Mouse (Mus musculus): ENCODE measurements around the gene Dsn1. TPM values are rescaled to one million over a fixed set of nuclear protein-coding genes. Genes with fewer than 3 reads are reported as not detected.

The Dsn1 gene
- polyA plus RNA-seq, 1 experiment, result 4.8 TPM

DNA sequence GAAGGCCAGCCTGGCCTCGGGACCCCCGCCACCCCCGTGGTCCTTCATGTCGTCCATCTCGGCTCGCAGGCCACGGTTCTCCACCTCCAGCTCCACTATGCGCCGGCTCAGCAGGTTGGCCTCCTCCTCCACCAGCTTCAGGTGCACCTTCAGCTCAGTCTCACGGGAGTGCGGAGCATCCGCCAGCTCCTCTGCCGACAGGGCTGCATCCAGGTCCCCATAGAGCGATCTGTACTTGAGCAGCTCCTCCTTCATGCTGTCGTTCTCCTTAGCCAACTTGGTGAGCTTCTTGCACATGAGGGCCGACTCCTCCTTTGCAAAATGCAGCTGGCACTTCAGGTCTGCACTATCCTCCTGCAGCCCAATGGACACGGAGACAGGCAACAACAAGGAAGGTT, 33.7 kb upstream of the Dsn1 start:
- Histone ChIP-seq H3K4me3 (no peak overlapping the region), H3K36me3 (ENCODE audit: control insufficient read depth, insufficient read depth) (peaks cover 23% of the 10 kb centered on the region), H3K79me2 (ENCODE audit: control insufficient read depth, insufficient read depth) (peaks cover 18% of the 10 kb centered on the region), H3K4me2 (ENCODE audit: low read depth) (no peak overlapping the region), H3ac (ENCODE audit: control insufficient read depth, insufficient read length) (no peak overlapping the region), H3K27me3 (ENCODE audit: control insufficient read depth, insufficient read depth, insufficient read length) (no peaks in the 10 kb centered on the region)
- TF ChIP-seq E2F4 (IDR thresholded peaks at IDR 0.05; ENCODE audit: insufficient read depth), result no peak
- TF ChIP-seq MYOG (IDR thresholded peaks at IDR 0.05; ENCODE audit: control insufficient read depth in 1 of 3, insufficient read depth in 1 of 3, insufficient read length in 2 of 3, low read depth in 2 of 3), result no peak
- TF ChIP-seq SRF (IDR thresholded peaks at IDR 0.05; ENCODE audit: control insufficient read depth, insufficient read length, low read depth), result no peak
- no peak for TF ChIP-seq CEBPB (IDR thresholded peaks at IDR 0.05; ENCODE audit: insufficient read depth, poor library complexity, severe bottlenecking)

DNA sequence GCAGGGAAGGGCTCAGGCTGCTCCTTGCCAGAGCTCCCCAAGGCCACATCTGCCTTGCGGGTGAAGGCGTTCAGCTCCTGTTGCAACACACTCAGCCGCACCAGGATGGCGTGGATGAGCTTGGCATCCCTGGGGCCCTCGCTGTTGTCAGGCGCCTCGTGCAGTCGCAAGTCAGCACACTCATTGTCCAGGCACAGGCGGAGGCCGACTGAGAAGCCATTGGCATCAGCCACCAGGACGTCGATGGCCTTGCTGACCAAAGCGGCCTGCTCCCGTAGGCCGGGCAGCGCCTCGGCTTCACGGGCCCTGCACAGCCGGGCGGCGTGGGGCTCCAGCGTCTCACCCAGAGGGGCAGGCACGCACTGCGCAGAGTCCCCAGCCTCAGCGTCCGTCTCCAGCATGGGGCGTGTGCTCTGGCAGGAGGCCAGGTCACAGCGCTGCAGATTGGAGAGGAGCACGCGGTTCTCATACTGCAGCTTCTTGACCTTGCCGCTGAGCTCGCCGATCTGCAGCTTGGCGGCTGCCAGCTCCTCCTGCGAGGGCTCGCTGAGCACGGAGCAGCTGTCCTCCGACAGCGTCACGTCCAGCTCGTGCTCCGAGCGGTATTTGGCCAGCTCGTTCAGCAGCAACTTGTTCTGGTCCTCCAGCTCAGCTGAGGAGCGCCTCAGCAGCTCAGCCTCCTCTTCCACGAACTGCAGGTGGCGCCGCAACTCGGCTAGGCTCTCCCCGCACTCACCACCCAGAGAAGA, 33.1 kb upstream of the Dsn1 start:
- TF ChIP-seq E2F4 (IDR thresholded peaks at IDR 0.05; ENCODE audit: insufficient read depth), result no peak
- TF ChIP-seq POLR2A (IDR thresholded peaks at IDR 0.05; ENCODE audit: insufficient read length, low read depth), result peak; percentile 25
- Histone ChIP-seq H3K36me3 (ENCODE audit: control insufficient read depth, insufficient read depth) (peaks cover 19% of the 10 kb centered on the region), H3K4me3 (no peak overlapping the region), H3K4me2 (ENCODE audit: low read depth) (no peak overlapping the region), H3K79me2 (ENCODE audit: control insufficient read depth, insufficient read depth) (peaks cover 12% of the 10 kb centered on the region), H3ac (ENCODE audit: control insufficient read depth, insufficient read length) (no peak overlapping the region), H3K27me3 (ENCODE audit: control insufficient read depth, insufficient read depth, insufficient read length) (no peaks in the 10 kb centered on the region)

DNA sequence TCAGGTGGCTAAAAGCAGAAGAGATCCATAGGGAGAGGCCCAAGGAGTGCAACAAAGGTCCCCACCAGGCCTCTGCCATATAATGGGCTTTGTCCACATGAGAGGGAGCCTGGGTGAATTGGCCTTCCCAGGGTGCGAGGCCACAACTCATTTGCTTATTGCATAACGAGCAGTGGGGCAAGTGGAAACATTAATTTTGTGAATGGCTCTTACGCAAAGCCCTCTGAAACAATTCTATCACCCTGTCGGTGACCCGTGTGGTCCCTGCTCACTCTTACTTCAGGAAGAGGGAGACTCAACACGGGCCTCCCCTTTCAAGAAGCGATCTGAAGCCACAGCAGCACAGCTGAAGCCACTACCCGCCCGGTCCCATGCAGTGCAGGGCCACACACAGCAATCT, 30.3 kb upstream of the Dsn1 start:
- TF ChIP-seq POLR2A (IDR thresholded peaks at IDR 0.05; ENCODE audit: insufficient read length, low read depth), result no peak
- no peak for TF ChIP-seq REST (IDR thresholded peaks at IDR 0.05; ENCODE audit: insufficient read depth, insufficient read length)
- Histone ChIP-seq H3K27me3 (ENCODE audit: control insufficient read depth, insufficient read depth, insufficient read length) (no peaks in the 10 kb centered on the region), H3K4me2 (ENCODE audit: low read depth) (no peak overlapping the region), H3K79me2 (ENCODE audit: control insufficient read depth, insufficient read depth) (peaks cover 5% of the 10 kb centered on the region), H3K36me3 (ENCODE audit: control insufficient read depth, insufficient read depth) (peaks cover 26% of the 10 kb centered on the region), H3ac (ENCODE audit: control insufficient read depth, insufficient read length) (no peak overlapping the region), H3K4me3 (no peak overlapping the region)

DNA sequence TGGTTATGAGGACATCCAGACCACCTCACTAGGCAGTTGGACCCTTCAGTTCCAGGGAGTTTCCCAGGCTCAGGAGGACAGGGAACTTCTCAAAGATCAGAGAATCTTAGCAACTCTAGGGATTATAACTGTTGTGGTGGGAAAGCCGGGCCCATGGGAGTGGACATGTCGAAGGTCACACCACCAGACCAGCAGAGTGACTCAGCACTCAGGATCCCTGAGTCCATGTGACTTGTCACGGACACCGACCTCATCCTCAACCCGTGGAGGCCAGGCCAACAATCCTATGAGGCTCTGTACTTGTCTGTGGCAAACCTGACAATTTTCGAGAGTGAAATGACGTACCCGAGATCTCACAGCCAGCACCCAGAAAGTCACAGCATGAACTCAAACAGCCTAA, 29.4 kb upstream of the Dsn1 start:
- H3ac ChIP-seq (ENCODE audit: control insufficient read depth, insufficient read length), result no peak overlapping the region
- H3K4me3 ChIP-seq, result no peak overlapping the region
- no peak overlapping the region for H3K4me2 ChIP-seq (ENCODE audit: low read depth)
- H3K79me2 ChIP-seq (ENCODE audit: control insufficient read depth, insufficient read depth), result peaks cover 5% of the 10 kb centered on the region
- TF ChIP-seq POLR2A (IDR thresholded peaks at IDR 0.05; ENCODE audit: insufficient read length, low read depth), result no peak
- TF ChIP-seq USF1 (IDR thresholded peaks at IDR 0.05; ENCODE audit: low read depth), result peak; percentile 7
- no peaks in the 10 kb centered on the region for H3K27me3 ChIP-seq (ENCODE audit: control insufficient read depth, insufficient read depth, insufficient read length)
- H3K36me3 ChIP-seq (ENCODE audit: control insufficient read depth, insufficient read depth), result peaks cover 26% of the 10 kb centered on the region

GRCm38 (mm10) chr2:157035371-157035770, 28.4 kb upstream of the Dsn1 start:
- peaks cover 5% of the 10 kb centered on the region for H3K79me2 ChIP-seq (ENCODE audit: control insufficient read depth, insufficient read depth)
- H3K27me3 ChIP-seq (ENCODE audit: control insufficient read depth, insufficient read depth, insufficient read length), result no peaks in the 10 kb centered on the region
- peaks cover 26% of the 10 kb centered on the region for H3K36me3 ChIP-seq (ENCODE audit: control insufficient read depth, insufficient read depth)
- TF ChIP-seq MAX (IDR thresholded peaks at IDR 0.05; ENCODE audit: low read depth) (no peak), REST (IDR thresholded peaks at IDR 0.05; ENCODE audit: insufficient read depth, insufficient read length) (no peak), E2F4 (IDR thresholded peaks at IDR 0.05; ENCODE audit: insufficient read depth) (no peak), MYOD1 (IDR thresholded peaks at IDR 0.05; ENCODE audit: control insufficient read depth in 1 of 3, insufficient read length in 2 of 3, low read depth in 2 of 3) (no peak), CEBPB (IDR thresholded peaks at IDR 0.05; ENCODE audit: insufficient read depth, poor library complexity, severe bottlenecking) (no peak), TCF12 (IDR thresholded peaks at IDR 0.05; ENCODE audit: insufficient read depth, poor library complexity, severe bottlenecking) (no peak), MYOG (IDR thresholded peaks at IDR 0.05; ENCODE audit: control insufficient read depth in 1 of 3, insufficient read depth in 1 of 3, insufficient read length in 2 of 3, low read depth in 2 of 3) (no peak), TCF3 (IDR thresholded peaks at IDR 0.05; ENCODE audit: insufficient read length, low read depth) (no peak), POLR2A (IDR thresholded peaks at IDR 0.05; ENCODE audit: insufficient read length, low read depth) (no peak), POLR2AphosphoS2 (IDR thresholded peaks at IDR 0.05; ENCODE audit: insufficient read length, low read depth) (no peak), USF1 (IDR thresholded peaks at IDR 0.05; ENCODE audit: low read depth) (no peak), SRF (IDR thresholded peaks at IDR 0.05; ENCODE audit: control insufficient read depth, insufficient read length, low read depth) (no peak)
- no peak overlapping the region for H3K4me2 ChIP-seq (ENCODE audit: low read depth)
- no peak overlapping the region for H3ac ChIP-seq (ENCODE audit: control insufficient read depth, insufficient read length)
- H3K4me3 ChIP-seq, result no peak overlapping the region

DNA sequence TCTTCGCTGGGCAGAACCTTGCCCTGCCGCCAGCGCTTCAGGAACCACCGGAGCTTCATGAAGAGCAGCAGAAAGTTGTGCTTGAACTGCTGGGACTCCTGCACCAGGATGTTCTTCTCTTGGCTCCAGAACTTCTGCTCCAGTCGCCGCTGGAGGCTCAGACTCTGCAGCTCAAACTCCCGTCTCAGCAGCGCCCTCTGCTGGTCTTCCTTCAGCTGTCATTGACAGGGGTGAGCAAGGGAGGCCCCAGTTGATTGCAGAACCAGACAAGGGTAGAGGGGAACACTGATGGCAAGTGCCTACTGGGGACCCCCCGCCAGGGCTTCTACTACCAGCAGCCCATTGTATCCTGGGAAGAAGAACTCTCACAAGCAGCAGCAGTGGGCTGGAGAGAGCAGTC, 23.9 kb upstream of the Dsn1 start:
- Histone ChIP-seq H3K79me2 (ENCODE audit: control insufficient read depth, insufficient read depth) (peaks cover 2% of the 10 kb centered on the region), H3K27me3 (ENCODE audit: control insufficient read depth, insufficient read depth, insufficient read length) (no peaks in the 10 kb centered on the region), H3K36me3 (ENCODE audit: control insufficient read depth, insufficient read depth) (peaks cover 31% of the 10 kb centered on the region), H3K4me2 (ENCODE audit: low read depth) (no peak overlapping the region), H3ac (ENCODE audit: control insufficient read depth, insufficient read length) (no peak overlapping the region), H3K4me3 (no peak overlapping the region)
- no peak for TF ChIP-seq SRF (IDR thresholded peaks at IDR 0.05; ENCODE audit: control insufficient read depth, insufficient read length, low read depth)
- no peak for TF ChIP-seq USF1 (IDR thresholded peaks at IDR 0.05; ENCODE audit: low read depth)
- TF ChIP-seq POLR2A (IDR thresholded peaks at IDR 0.05; ENCODE audit: insufficient read length, low read depth), result no peak
- no peak for TF ChIP-seq MYOD1 (IDR thresholded peaks at IDR 0.05; ENCODE audit: control insufficient read depth in 1 of 3, insufficient read length in 2 of 3, low read depth in 2 of 3)
- no peak for TF ChIP-seq CEBPB (IDR thresholded peaks at IDR 0.05; ENCODE audit: insufficient read depth, poor library complexity, severe bottlenecking)
- TF ChIP-seq MYOG (IDR thresholded peaks at IDR 0.05; ENCODE audit: control insufficient read depth in 1 of 3, insufficient read depth in 1 of 3, insufficient read length in 2 of 3, low read depth in 2 of 3), result no peak
- no peak for TF ChIP-seq TCF3 (IDR thresholded peaks at IDR 0.05; ENCODE audit: insufficient read length, low read depth)
- no peak for TF ChIP-seq E2F4 (IDR thresholded peaks at IDR 0.05; ENCODE audit: insufficient read depth)
- no peak for TF ChIP-seq TCF12 (IDR thresholded peaks at IDR 0.05; ENCODE audit: insufficient read depth, poor library complexity, severe bottlenecking)
- no peak for TF ChIP-seq MAX (IDR thresholded peaks at IDR 0.05; ENCODE audit: low read depth)
